23 mouse cellular contexts compared by ENCODE assay signal in the genomic region with DNA sequence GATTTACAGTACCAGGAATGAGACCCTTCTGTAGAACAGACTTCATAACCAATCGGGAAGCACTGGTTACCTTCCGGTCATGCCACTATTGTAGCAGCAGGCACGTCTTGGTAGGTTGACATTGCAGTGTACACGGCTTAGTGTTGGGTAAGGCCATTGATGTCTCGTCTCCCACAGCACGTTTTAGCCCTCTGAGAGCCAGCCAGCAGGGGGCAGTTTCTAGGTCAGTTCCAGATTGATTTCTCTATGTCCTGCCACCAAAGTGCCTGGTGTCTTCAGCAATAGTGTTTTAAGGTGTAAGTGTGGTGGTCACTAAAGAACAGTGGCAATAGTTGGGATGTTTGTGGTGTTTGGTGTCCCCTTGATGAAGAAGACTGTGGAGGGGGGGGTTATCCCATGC. TPM values are rescaled to one million over a fixed set of nuclear protein-coding genes. Genes with fewer than 3 reads are reported as not detected.
DNase-seq lines count a peak whose midpoint lies in the region; ATAC-seq and TF ChIP-seq lines count a peak whose summit lies in the region.
"Had no signal": no experiment of that assay in that cellular context is flagged by ENCODE, and none has a peak within 500 bp of the region (broad histone marks: within the 10 kb centered on the region; RNA-seq: fewer than 3 reads in every experiment).

No protein-coding gene starts in this region.

- H3K9me3 ChIP-seq in liver, postnatal 0 days (ENCODE audit: low read length): no peaks in the 10 kb centered on the region
- H3K9me3 ChIP-seq in liver, embryonic 12.5 days (replicated peaks): no peaks in the 10 kb centered on the region
- H3K9me3 ChIP-seq: embryonic facial prominence, embryonic 12.5 days; forebrain, embryonic 12.5 days; heart, embryonic 10.5 days; hindbrain, embryonic 13.5 days had no signal

- H3K4me1 ChIP-seq in liver, postnatal 0 days (ENCODE audit: insufficient read depth): no peaks in the 10 kb centered on the region
- no peaks in the 10 kb centered on the region for H3K4me1 ChIP-seq in liver, embryonic 12.5 days
- H3K4me1 ChIP-seq: embryonic facial prominence, embryonic 12.5 days; forebrain, embryonic 12.5 days; heart, embryonic 10.5 days; hindbrain, embryonic 13.5 days had no signal

- no peak overlapping the region for H3K4me3 ChIP-seq in gastrocnemius, adult 2 months
- H3K4me3 ChIP-seq in liver, postnatal 0 days (ENCODE audit: low read depth, low read length): no peak overlapping the region
- H3K4me3 ChIP-seq in liver, embryonic 12.5 days: no peak overlapping the region
- H3K4me3 ChIP-seq: embryonic facial prominence, embryonic 12.5 days; forebrain, embryonic 12.5 days; heart, embryonic 10.5 days; hindbrain, embryonic 13.5 days had no signal

- H3K36me3 ChIP-seq in liver, postnatal 0 days (replicated peaks; ENCODE audit: insufficient read depth, low read length): no peaks in the 10 kb centered on the region
- no peaks in the 10 kb centered on the region for H3K36me3 ChIP-seq in liver, embryonic 12.5 days
- H3K36me3 ChIP-seq: embryonic facial prominence, embryonic 12.5 days; forebrain, embryonic 12.5 days; heart, embryonic 10.5 days; hindbrain, embryonic 13.5 days had no signal

- no peak for TF ChIP-seq EP300 in liver, postnatal 0 days (IDR thresholded peaks at IDR 0.05; ENCODE audit: low read depth)

- no peak overlapping the region for H3K9ac ChIP-seq in liver, postnatal 0 days (replicated peaks)
- no peak overlapping the region for H3K9ac ChIP-seq in liver, embryonic 12.5 days
- H3K9ac ChIP-seq: embryonic facial prominence, embryonic 12.5 days; forebrain, embryonic 12.5 days; forebrain, postnatal 0 days; hindbrain, embryonic 13.5 days had no signal

- ATAC-seq in liver, postnatal 0 days: no peak
- ATAC-seq in liver, embryonic 12.5 days: no peak
- ATAC-seq in erythroid progenitor cell, adult 5-6 weeks (replicated peaks; ENCODE audit: low FRiP score, poor library complexity, severe bottlenecking): no peak
- ATAC-seq: forebrain, postnatal 0 days; hindbrain, postnatal 0 days; intestine, embryonic 16.5 days had no signal

- 84% methylated on average over 6 of the region's 6 CpGs for WGBS in liver, postnatal 0 days (ENCODE audit: insufficient replicate concordance)
- 68% methylated on average over 6 of the region's 6 CpGs for WGBS in liver, embryonic 12.5 days (ENCODE audit: insufficient replicate concordance)

- H3K27ac ChIP-seq in gastrocnemius, adult 2 months: no peak overlapping the region
- H3K27ac ChIP-seq in liver, postnatal 0 days (ENCODE audit: low read depth): no peak overlapping the region
- H3K27ac ChIP-seq in liver, embryonic 12.5 days: no peak overlapping the region
- H3K27ac ChIP-seq: embryonic facial prominence, embryonic 12.5 days; forebrain, embryonic 12.5 days; heart, embryonic 10.5 days; hindbrain, embryonic 13.5 days; hindbrain, postnatal 0 days had no signal

- no peak overlapping the region for H3K4me2 ChIP-seq in liver, postnatal 0 days (ENCODE audit: low read depth, low read length)
- H3K4me2 ChIP-seq in liver, embryonic 12.5 days: no peak overlapping the region
- H3K4me2 ChIP-seq: embryonic facial prominence, embryonic 12.5 days; forebrain, embryonic 12.5 days; hindbrain, embryonic 13.5 days had no signal

- no peak for DNase-seq in gastrocnemius, adult 2 months
- DNase-seq in gastrocnemius, adult 18-20 months (ENCODE audit: low spot score): no peak
- DNase-seq in liver, postnatal 0 days: no peak
- peak; percentile 7 to 9 for DNase-seq in B cell, adult 2 months
- DNase-seq in induced T-regulatory cell, adult 2 months (ENCODE audit: low read depth): peak; percentile 20
- DNase-seq in cerebellum, postnatal 36 days: no peak
- DNase-seq: adrenal gland, adult 8-10 months; adrenal gland, postnatal 36 days; cerebellum, adult 2 months; cerebellum, postnatal 10 days; embryo, embryonic 11 days; forebrain, postnatal 0 days; gastrocnemius, postnatal 36 days; heart, adult 18-20 months; heart, postnatal 10 days had no signal

- intact Hi-C loops in gastrocnemius, adult 2 months (cut with DNase I): no loop called here

- no peaks in the 10 kb centered on the region for H3K27me3 ChIP-seq in liver, postnatal 0 days (ENCODE audit: insufficient read depth, low read length)
- no peaks in the 10 kb centered on the region for H3K27me3 ChIP-seq in liver, embryonic 12.5 days (replicated peaks)
- H3K27me3 ChIP-seq: embryonic facial prominence, embryonic 12.5 days; forebrain, embryonic 12.5 days; hindbrain, embryonic 13.5 days had no signal

- peak; percentile 9; the same call in 1 of the 2 replicates for TF ChIP-seq CTCF in gastrocnemius, adult 2 months (IDR thresholded peaks at IDR 0.05)
- TF ChIP-seq CTCF in liver, postnatal 0 days (IDR thresholded peaks at IDR 0.05; ENCODE audit: low read depth): 0 out of 2 replicates have a peak, but pooled peaks have one; percentile 3

RNA-seq across cellular contexts. Expression of a gene that starts 43.9 kb away (rescaled TPM):
- 100 to 1,000 TPM; 126 to 135 TPM for total RNA-seq in gastrocnemius, adult 2 months (2021)
- total RNA-seq in gastrocnemius, adult 18-20 months (2021): 100 to 1,000 TPM; 118 to 119 TPM
- polyA plus RNA-seq in liver, postnatal 0 days (2015; fragmentation: Nextera tagmentation; extraction: Ambion mirVana): 54.8 TPM in 2 replicates
- polyA plus RNA-seq in liver, embryonic 12.5 days (2016; fragmentation: Nextera tagmentation; extraction: Ambion mirVana): 51.9 and 53.0 TPM in 2 replicates
- total RNA-seq in erythroid progenitor cell, adult 5-6 weeks (2015; ENCODE audit: low replicate concordance): 34.2 and 46.5 TPM in 2 replicates
- 20.5 and 30.2 TPM in 2 replicates for total RNA-seq in erythroid progenitor cell, adult 5-6 weeks (2017; ENCODE audit: low replicate concordance)

Comparison
In these comparisons a context has a peak if more than half of its experiments do, and no peak if none do; other contexts are left out.
1. DNase-seq: peak in B cell, adult 2 months (2 of 2) and induced T-regulatory cell, adult 2 months (single experiment); none in gastrocnemius, adult 2 months (single experiment), gastrocnemius, adult 18-20 months (single experiment), liver, postnatal 0 days (single experiment) and cerebellum, postnatal 36 days (0 of 2).